Mouse (Mus musculus): ENCODE data around the gene Ttc30b.

- TF ChIP-seq CTCF (IDR thresholded peaks at IDR 0.05; ENCODE audit: control insufficient read depth, insufficient read depth, insufficient replicate concordance, low read depth, low read length) (no peak), POLR2A (IDR thresholded peaks at IDR 0.05; ENCODE audit: control insufficient read depth, low read depth, low read length) (peak; percentile 47; the same call in 1 of the 2 replicates)
Observed at GRCm38 (mm10) chr2:75938117-75939063, at the start of gene Ttc30b.

Data from testis, adult 2 months (tissue).